Mouse (Mus musculus): ENCODE results near the gene Dnah8. TPM values are rescaled to one million over a fixed set of nuclear protein-coding genes. Genes with fewer than 3 reads are reported as not detected.
"Not testable (repeated sequence)": the region's sequence is repeated elsewhere in the genome, so short reads cannot be mapped to it uniquely, and the experiment has no call there.

Gene Dnah8
- polyA plus RNA-seq, 1 experiment: 10.7 TPM

DNA sequence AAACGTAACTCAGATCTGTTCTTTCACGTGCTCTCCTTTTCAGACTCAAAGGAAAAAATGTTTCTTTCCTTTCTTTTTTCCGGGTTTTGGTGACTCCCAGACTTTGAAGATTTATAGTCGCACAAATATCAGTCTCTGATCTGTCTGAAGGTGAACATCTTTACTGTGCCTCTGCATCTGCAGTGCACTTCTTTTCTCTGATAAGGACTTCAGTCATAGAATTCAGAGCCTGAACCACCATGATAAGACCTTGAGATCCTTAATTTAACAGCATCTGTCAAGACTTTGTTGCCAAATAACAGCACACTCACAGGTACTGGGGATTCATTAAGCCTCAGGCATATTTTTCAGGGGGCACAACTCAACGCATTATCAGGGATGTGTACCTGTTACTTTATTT is 8.0 kb upstream of the Dnah8 start:
- peaks cover 6% of the 10 kb centered on the region; the same call in 1 of the 2 replicates for H3K4me1 ChIP-seq (ENCODE audit: control insufficient read depth, insufficient read depth, insufficient read length, low read length)
- 80% methylated on average over 5 of the region's 5 CpGs for WGBS
- H3K4me3 ChIP-seq (ENCODE audit: low read depth, low read length): no peak overlapping the region
- H3K27ac ChIP-seq (ENCODE audit: insufficient read depth, low read depth, low read length): no peak overlapping the region
- no peak for TF ChIP-seq POLR2A (IDR thresholded peaks at IDR 0.05; ENCODE audit: low read depth, low read length)
- TF ChIP-seq CTCF (IDR thresholded peaks at IDR 0.05; ENCODE audit: extremely low read depth, insufficient read length, insufficient replicate concordance, low read depth, low read length): no peak
- no peaks in the 10 kb centered on the region for H3K36me3 ChIP-seq (ENCODE audit: control insufficient read depth, insufficient read depth, low read length)
- no peaks in the 10 kb centered on the region for H3K27me3 ChIP-seq (ENCODE audit: control insufficient read depth, insufficient read depth, low read length)

DNA sequence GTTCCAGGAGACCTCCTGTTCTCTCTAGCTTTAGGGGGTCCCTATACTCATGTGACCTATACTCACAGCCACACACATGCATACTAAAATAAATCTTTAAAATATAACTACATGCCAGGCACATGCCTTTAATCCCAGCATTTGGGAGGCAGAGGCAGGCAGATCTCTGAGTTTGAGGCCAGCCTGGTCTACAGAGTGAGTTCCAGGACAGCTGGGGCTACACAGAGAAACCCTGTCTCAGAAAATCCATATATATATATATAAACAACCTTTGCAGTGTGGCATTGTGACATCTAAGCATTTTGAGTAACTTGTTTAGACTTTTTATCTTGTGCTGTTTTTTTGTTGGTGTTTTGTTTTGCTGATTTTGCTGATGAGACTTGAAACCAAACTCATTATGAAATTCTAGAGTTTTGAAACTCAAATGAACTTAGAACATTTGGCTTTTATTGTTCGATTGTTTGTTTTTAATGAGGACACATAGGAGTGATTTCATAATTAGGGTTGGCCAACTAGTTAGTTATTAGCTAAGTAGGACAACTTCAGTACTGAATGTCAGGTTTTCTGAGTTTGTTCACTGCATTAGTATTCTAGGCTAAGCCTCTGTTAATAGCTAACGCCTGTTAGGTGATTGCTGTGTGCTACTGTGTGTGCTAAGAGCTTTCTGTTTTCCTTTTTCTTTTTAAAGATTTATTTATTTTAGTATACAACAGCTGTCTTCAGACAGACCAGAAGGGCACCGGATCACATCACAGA is 5.8 kb upstream of the Dnah8 start:
- TF ChIP-seq POLR2A (IDR thresholded peaks at IDR 0.05; ENCODE audit: low read depth, low read length) (no peak), CTCF (IDR thresholded peaks at IDR 0.05; ENCODE audit: extremely low read depth, insufficient read length, insufficient replicate concordance, low read depth, low read length) (no peak)
- H3K27me3 ChIP-seq (ENCODE audit: control insufficient read depth, insufficient read depth, low read length): no peaks in the 10 kb centered on the region
- 53% methylated on average over 3 of the region's 3 CpGs for WGBS
- no peak overlapping the region for H3K4me3 ChIP-seq (ENCODE audit: low read depth, low read length)
- no peaks in the 10 kb centered on the region for H3K36me3 ChIP-seq (ENCODE audit: control insufficient read depth, insufficient read depth, low read length)
- peaks cover 3% of the 10 kb centered on the region; the same call in 1 of the 2 replicates for H3K4me1 ChIP-seq (ENCODE audit: control insufficient read depth, insufficient read depth, insufficient read length, low read length)
- H3K27ac ChIP-seq (ENCODE audit: insufficient read depth, low read depth, low read length): no peak overlapping the region

DNA sequence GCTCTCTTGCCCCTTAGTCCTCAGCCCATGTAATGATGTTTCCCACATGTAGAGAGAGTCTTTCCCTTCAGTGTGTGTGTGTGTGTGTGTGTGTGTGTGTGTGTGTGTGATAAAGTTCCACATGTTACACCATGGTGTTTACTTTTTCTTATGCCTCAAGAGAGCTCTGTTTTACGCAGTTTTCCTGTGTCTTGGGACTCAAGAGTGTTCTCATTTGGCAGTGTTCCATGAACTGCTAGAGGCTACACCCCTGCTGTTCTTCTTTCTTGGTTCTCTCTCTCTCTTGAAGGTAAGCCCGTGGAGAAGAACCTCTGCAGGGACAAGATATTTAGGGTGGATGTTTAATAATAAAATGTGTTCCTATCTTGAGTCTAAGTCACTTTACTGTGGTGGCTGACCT is 5.0 kb upstream of the Dnah8 start:
- TF ChIP-seq CTCF (IDR thresholded peaks at IDR 0.05; ENCODE audit: extremely low read depth, insufficient read length, insufficient replicate concordance, low read depth, low read length): no peak
- no peak for TF ChIP-seq POLR2A (IDR thresholded peaks at IDR 0.05; ENCODE audit: low read depth, low read length)
- WGBS: 18% methylated on average over 2 of the region's 2 CpGs
- no peak overlapping the region for H3K27ac ChIP-seq (ENCODE audit: insufficient read depth, low read depth, low read length)

DNA sequence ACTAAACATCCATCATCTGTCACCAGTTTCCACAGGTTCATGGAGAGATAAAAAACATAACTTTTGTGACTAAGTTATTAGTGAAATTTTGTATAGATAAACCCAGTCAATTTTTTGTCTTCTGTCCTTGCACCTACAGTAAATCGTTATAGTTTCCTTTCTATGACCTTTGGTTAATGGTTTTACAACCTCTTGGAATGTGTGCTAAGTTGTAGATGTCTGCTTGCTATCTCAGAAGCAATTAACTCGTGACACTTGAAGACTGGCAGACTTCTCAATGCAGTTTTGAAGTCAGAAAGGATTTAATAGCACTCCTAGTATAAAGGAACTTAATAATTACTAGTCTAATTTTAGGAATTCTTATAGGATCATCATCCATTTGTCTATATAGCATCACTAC is 3.6 kb upstream of the Dnah8 start:
- TF ChIP-seq CTCF (IDR thresholded peaks at IDR 0.05; ENCODE audit: extremely low read depth, insufficient read length, insufficient replicate concordance, low read depth, low read length): no peak
- no peak for TF ChIP-seq POLR2A (IDR thresholded peaks at IDR 0.05; ENCODE audit: low read depth, low read length)
- H3K36me3 ChIP-seq (ENCODE audit: control insufficient read depth, insufficient read depth, low read length): no peaks in the 10 kb centered on the region

More for the DNA sequence above, 5.0 kb upstream of the Dnah8 start:
- Histone ChIP-seq H3K4me3 (ENCODE audit: low read depth, low read length) (no peak overlapping the region), H3K36me3 (ENCODE audit: control insufficient read depth, insufficient read depth, low read length) (no peaks in the 10 kb centered on the region), H3K27me3 (ENCODE audit: control insufficient read depth, insufficient read depth, low read length) (no peaks in the 10 kb centered on the region), H3K4me1 (ENCODE audit: control insufficient read depth, insufficient read depth, insufficient read length, low read length) (peaks cover 3% of the 10 kb centered on the region; the same call in 1 of the 2 replicates)

DNA sequence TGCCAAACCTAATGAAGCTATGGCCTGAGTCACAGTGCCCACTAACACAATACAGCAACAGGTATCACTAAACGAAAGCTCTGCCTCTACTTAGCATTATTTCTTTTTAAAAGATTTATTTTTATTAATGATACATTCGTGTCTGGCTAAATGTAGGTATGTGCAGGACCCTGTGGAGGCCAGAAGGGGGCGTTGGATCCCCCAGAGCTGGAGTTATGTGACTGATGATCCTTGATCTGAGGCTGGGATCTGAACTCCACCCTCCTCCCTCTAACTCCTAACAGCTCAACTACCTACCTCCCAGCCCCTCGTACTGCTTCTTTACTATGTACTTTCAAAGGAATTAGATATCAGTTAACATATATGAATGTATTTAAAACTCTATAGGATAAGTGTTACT is 2.7 kb upstream of the Dnah8 start:
- TF ChIP-seq CTCF (IDR thresholded peaks at IDR 0.05; ENCODE audit: extremely low read depth, insufficient read length, insufficient replicate concordance, low read depth, low read length) (peak; percentile 11; the same call in 1 of the 2 replicates), POLR2A (IDR thresholded peaks at IDR 0.05; ENCODE audit: low read depth, low read length) (no peak)
- Histone ChIP-seq H3K36me3 (ENCODE audit: control insufficient read depth, insufficient read depth, low read length) (no peaks in the 10 kb centered on the region), H3K4me1 (ENCODE audit: control insufficient read depth, insufficient read depth, insufficient read length, low read length) (peaks cover 3% of the 10 kb centered on the region; the same call in 1 of the 2 replicates), H3K27ac (ENCODE audit: insufficient read depth, low read depth, low read length) (no peak overlapping the region), H3K27me3 (ENCODE audit: control insufficient read depth, insufficient read depth, low read length) (no peaks in the 10 kb centered on the region), H3K4me3 (ENCODE audit: low read depth, low read length) (no peak overlapping the region)
- WGBS: 81% methylated on average over 4 of the region's 4 CpGs

More for the DNA sequence above, 3.6 kb upstream of the Dnah8 start:
- no peak overlapping the region for H3K27ac ChIP-seq (ENCODE audit: insufficient read depth, low read depth, low read length)
- no peak overlapping the region for H3K4me3 ChIP-seq (ENCODE audit: low read depth, low read length)
- H3K27me3 ChIP-seq (ENCODE audit: control insufficient read depth, insufficient read depth, low read length): no peaks in the 10 kb centered on the region
- peaks cover 3% of the 10 kb centered on the region; the same call in 1 of the 2 replicates for H3K4me1 ChIP-seq (ENCODE audit: control insufficient read depth, insufficient read depth, insufficient read length, low read length)
- 12% methylated on average over 2 of the region's 2 CpGs for WGBS

DNA sequence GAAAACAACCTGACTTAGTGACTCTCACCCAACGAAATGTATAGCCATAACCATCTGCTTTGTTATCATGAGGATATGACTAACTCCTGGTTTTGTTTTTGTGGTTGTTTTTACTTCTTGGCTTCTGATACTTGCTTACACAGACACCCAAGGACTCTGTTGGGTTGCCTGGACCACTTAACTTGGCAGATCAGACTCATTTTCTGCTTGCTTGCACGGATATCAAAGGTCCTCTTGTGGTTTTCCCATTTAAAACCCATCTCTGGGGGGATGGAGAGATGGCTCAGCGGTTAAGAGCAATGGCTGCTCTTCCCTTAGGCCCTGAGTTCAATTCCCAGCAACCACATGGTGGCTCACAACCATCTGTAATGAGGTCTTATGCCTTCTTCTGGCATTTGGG is 954 bp upstream of the Dnah8 start:
- Histone ChIP-seq H3K27ac (ENCODE audit: insufficient read depth, low read depth, low read length) (no peak overlapping the region), H3K36me3 (ENCODE audit: control insufficient read depth, insufficient read depth, low read length) (no peaks in the 10 kb centered on the region), H3K27me3 (ENCODE audit: control insufficient read depth, insufficient read depth, low read length) (no peaks in the 10 kb centered on the region), H3K4me1 (ENCODE audit: control insufficient read depth, insufficient read depth, insufficient read length, low read length) (peaks cover 3% of the 10 kb centered on the region; the same call in 1 of the 2 replicates), H3K4me3 (ENCODE audit: low read depth, low read length) (no peak overlapping the region)
- TF ChIP-seq CTCF (IDR thresholded peaks at IDR 0.05; ENCODE audit: extremely low read depth, insufficient read length, insufficient replicate concordance, low read depth, low read length) (no peak), POLR2A (IDR thresholded peaks at IDR 0.05; ENCODE audit: low read depth, low read length) (no peak)
- 88% methylated on average over 3 of the region's 3 CpGs for WGBS

DNA sequence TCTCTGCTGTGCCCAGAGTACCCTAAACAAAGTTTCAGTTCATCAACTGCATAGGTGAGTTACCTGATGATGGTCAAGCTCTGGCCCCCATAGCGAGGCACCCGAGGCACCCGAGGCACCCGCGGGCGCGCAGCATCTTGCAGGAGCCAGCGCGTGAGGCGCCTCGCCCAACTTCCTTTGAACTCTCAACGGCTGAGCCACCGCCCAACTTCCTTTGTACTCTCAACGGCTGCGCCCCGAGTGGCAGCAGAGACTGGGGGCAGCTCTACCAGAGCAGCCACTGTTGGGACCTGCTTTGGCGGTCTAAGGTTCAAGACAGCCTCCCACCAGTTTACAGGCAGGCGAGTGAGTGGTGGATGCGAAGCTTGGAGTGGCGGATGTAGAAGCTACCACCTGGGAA is 2.6 kb downstream of the Dnah8 start, which contains the start of gene Glo1:
Gene Glo1 (minus strand): TSS at position 153 of the 400 bp plus-strand sequence.
- not testable (repeated sequence) for H3K36me3 ChIP-seq (ENCODE audit: control insufficient read depth, insufficient read depth, low read length); H3K27me3 ChIP-seq (ENCODE audit: control insufficient read depth, insufficient read depth, low read length); H3K27ac ChIP-seq (ENCODE audit: insufficient read depth, low read depth, low read length); H3K4me1 ChIP-seq (ENCODE audit: control insufficient read depth, insufficient read depth, insufficient read length, low read length); H3K4me3 ChIP-seq (ENCODE audit: low read depth, low read length)
- WGBS: no CpG with 5 or more reads among the region's 20 CpGs
